Mouse (Mus musculus) midbrain, embryonic 13.5 days (tissue): ENCODE measurements around the gene Ubxn4. TPM values are rescaled to one million over a fixed set of nuclear protein-coding genes. Genes with fewer than 3 reads are reported as not detected.
"Not testable (repeated sequence)": the region's sequence is repeated elsewhere in the genome, so short reads cannot be mapped to it uniquely, and the experiment has no call there.

ENCODE experiments used
- ATAC-seq: fragments of 200-750 bp; cut with Nextera tagmentation; 2 replicates; pipeline ENCODE4 v1.8.0; 2017; ENCODE audit warnings: mild to moderate bottlenecking, moderate TSS enrichment, moderate library complexity
- H3K27ac ChIP-seq: fragments of 300-500 bp; sonication (generic); 2 replicates; pipeline ENCODE4 v1.5.1; 2015; ENCODE audit warnings: inconsistent platforms, mild to moderate bottlenecking, moderate library complexity
- H3K27me3 ChIP-seq: fragments of 300-500 bp; sonication (generic); 2 replicates; pipeline ENCODE4 v1.6.1; 2015; ENCODE audit warnings: mild to moderate bottlenecking, inconsistent platforms
- H3K36me3 ChIP-seq: fragments of 300-500 bp; sonication (generic); 2 replicates; pipeline ENCODE4 v1.6.1; 2015; ENCODE audit warnings: mild to moderate bottlenecking, inconsistent platforms
- H3K4me1 ChIP-seq: fragments of 300-500 bp; sonication (generic); replicated peaks from 2 replicates; pipeline ENCODE4 v1.6.1; 2015; ENCODE audit warnings: inconsistent platforms
- H3K4me2 ChIP-seq: fragments of 300-500 bp; sonication (generic); replicated peaks from 2 replicates; pipeline ENCODE4 v1.6.1; 2015; ENCODE audit warnings: moderate library complexity, mild to moderate bottlenecking, inconsistent platforms
- H3K4me3 ChIP-seq: fragments of 300-500 bp; sonication (generic); replicated peaks from 2 replicates; pipeline ENCODE4 v1.5.1; 2015; ENCODE audit warnings: mild to moderate bottlenecking, inconsistent platforms
- H3K9ac ChIP-seq: fragments of 300-500 bp; sonication (generic); replicated peaks from 2 replicates; pipeline ENCODE4 v1.6.1; 2015; ENCODE audit warnings: mild to moderate bottlenecking, inconsistent platforms
- H3K9me3 ChIP-seq: fragments of 300-500 bp; sonication (generic); 2 replicates; pipeline ENCODE4 v1.6.1; 2016; ENCODE audit warnings: mild to moderate bottlenecking, inconsistent platforms
- WGBS: fragments of 180-500 bp; shearing (Covaris S2); methylation state at CpG from one replicate; pipeline ENCODE4 v1.1.7; 2015; 5-methylcytosine and 5-hydroxymethylcytosine counted together
- microRNA counts: library from miRNA; unstranded; fragments of <30 nt; microRNA quantifications from one replicate; lab custom pipeline; 2016
- microRNA-seq: library from miRNA; unstranded; fragments of <30 nt; microRNA quantifications from one replicate; pipeline ENCODE4, GENCODE M21; 2016
- polyA plus RNA-seq: library from polyadenylated mRNA; unstranded; fragments of >200 nt; fragmentation: Nextera tagmentation; extraction: Ambion mirVana; gene quantifications from 2 replicates; pipeline ENCODE4 v1.2.1, GENCODE M21; 2015

The Ubxn4 gene
- polyA plus RNA-seq, 1 experiment from 2014 or later: 84.6 TPM

- not testable (repeated sequence) for H3K4me1 ChIP-seq, H3K36me3 ChIP-seq, H3K4me3 ChIP-seq, H3K27me3 ChIP-seq, ATAC-seq, H3K4me2 ChIP-seq, H3K9ac ChIP-seq, H3K9me3 ChIP-seq, H3K27ac ChIP-seq
- 87% methylated on average over 6 of the region's 6 CpGs for WGBS
Observed at GRCm38 (mm10) chr1:128319266-128319665, 75.5 kb downstream of the Ubxn4 start.

DNA sequence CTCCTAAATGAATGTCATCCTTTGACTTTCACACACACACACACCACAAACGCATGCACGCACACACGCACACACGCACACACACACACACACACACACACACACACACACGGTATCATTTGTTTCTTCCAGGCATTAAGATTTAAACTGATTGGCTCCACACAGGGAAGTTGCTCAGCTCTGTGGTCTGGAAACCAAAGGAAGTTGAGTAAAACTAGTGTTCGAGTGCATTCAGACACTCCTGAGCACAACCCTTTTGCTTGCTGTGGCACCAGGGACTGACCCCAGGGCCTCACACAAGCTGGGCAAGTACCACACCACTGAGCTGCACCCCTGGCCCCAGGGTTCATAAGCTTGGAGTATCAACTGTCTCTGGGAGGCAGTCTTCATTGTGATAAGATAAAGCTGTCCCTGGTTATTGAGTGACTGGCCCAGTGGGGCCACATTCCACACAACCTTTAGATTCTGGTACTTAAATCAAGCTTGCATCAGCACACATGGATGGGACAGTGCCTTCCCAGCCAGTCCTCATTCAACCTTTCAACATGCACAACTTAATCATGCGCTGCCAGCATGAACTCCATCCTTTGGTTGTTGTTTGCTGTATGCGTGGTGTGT lies 79.4 kb downstream of the Ubxn4 start:
- H3K4me1 ChIP-seq: no peaks in the 10 kb centered on the region
- H3K9me3 ChIP-seq: no peaks in the 10 kb centered on the region
- no peak overlapping the region for H3K9ac ChIP-seq
- no peak overlapping the region for H3K27ac ChIP-seq
- no peaks in the 10 kb centered on the region for H3K27me3 ChIP-seq
- 91% methylated on average over 8 of the region's 8 CpGs for WGBS
- H3K36me3 ChIP-seq: peaks cover 4% of the 10 kb centered on the region; the same call in 1 of the 2 replicates
- no peak for ATAC-seq
- H3K4me3 ChIP-seq: no peak overlapping the region
- no peak overlapping the region for H3K4me2 ChIP-seq

DNA sequence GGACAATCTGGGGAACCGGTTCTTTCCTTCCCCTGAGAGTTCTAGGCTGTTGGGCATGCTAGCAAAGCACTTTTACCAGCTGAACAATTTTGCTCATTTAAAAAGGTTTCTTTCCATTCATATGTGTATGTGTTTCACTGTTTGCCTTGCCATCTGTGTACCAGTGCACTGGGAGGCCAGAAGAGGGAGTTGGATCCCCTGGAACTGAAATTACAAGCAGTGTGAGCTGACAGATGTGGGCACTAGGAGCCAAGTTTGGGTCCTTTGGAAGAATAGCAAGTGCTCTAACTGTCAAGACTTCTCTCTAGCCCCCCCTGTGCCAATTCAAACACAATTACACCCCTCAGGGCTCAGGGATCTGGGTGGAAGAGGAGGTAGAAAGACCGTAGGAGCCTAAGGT lies 81.0 kb downstream of the Ubxn4 start:
- Histone ChIP-seq H3K4me1 (no peaks in the 10 kb centered on the region), H3K36me3 (peaks cover 4% of the 10 kb centered on the region; the same call in 1 of the 2 replicates), H3K4me3 (no peak overlapping the region), H3K9me3 (no peaks in the 10 kb centered on the region), H3K27me3 (no peaks in the 10 kb centered on the region), H3K9ac (no peak overlapping the region), H3K4me2 (no peak overlapping the region), H3K27ac (no peak overlapping the region)
- no peak for ATAC-seq
- 94% methylated on average over 2 of the region's 2 CpGs for WGBS

GRCm38 (mm10) chr1:128327165-128327564 lies 83.4 kb downstream of the Ubxn4 start:
- H3K27ac ChIP-seq: no peak overlapping the region
- no peak overlapping the region for H3K9ac ChIP-seq
- no peaks in the 10 kb centered on the region for H3K4me1 ChIP-seq
- no peak overlapping the region for H3K4me3 ChIP-seq
- WGBS: 97% methylated on average over 1 of the region's 1 CpGs
- no peak overlapping the region for H3K4me2 ChIP-seq
- H3K36me3 ChIP-seq: peaks cover 17% of the 10 kb centered on the region
- H3K27me3 ChIP-seq: no peaks in the 10 kb centered on the region
- no peak for ATAC-seq
- no peaks in the 10 kb centered on the region for H3K9me3 ChIP-seq

DNA sequence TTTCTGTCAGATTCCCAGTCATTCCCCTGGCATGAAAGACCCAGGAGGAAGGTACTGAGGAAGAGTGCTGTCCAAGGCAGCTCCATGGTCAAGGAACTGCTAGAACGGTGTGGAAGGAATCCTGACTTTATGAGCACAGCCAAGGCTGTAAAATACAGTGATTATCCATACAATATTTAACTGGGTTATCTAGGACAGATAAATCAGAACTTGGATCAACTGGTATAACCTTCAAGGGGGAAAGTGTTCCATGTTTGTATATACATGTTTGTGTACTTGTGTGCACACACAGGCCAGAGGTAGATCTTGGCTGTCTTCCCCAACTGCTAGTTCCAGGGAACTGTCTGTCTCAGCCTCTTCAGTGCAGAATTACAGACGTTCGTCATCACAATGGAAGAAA lies 84.5 kb downstream of the Ubxn4 start, which contains the start of gene Lct:
Lct (minus strand) TSS at position 101 of the 400 bp plus-strand sequence.
- ATAC-seq: no peak
- 91% methylated on average over 3 of the region's 3 CpGs for WGBS
- no peaks in the 10 kb centered on the region for H3K4me1 ChIP-seq

More for the DNA sequence above, 84.5 kb downstream of the Ubxn4 start, which contains the start of gene Lct:
- no peaks in the 10 kb centered on the region for H3K27me3 ChIP-seq
- H3K4me3 ChIP-seq: no peak within 1 kb of the TSS
- H3K36me3 ChIP-seq: peaks cover 26% of the 10 kb centered on the region
- no peak within 1 kb of the TSS for H3K9ac ChIP-seq
- no peak within 1 kb of the TSS for H3K4me2 ChIP-seq
- H3K9me3 ChIP-seq: no peaks in the 10 kb centered on the region
- no peak within 1 kb of the TSS for H3K27ac ChIP-seq

MicroRNA genes within 50 kb of the gene (microRNA counts, 519-probe panel; counts per million panel counts)
- microRNA mmu-miR-128 (lab: Ali Mortazavi, UCI): 4,064 counts per million, percentile 76 among the panel's probes with 10 or more counts

Small RNA genes within 50 kb of the gene (microRNA-seq; reads per million reads assigned to microRNA genes)
- 556 reads per million, percentile 73 among the genes with 10 or more reads in this experiment for gene Mir128-1

Other genes starting within 250 kb of the Ubxn4 start
- 6.1 and 6.2 TPM in 2 replicates for gene Zranb3, start 140.9 kb upstream of the Ubxn4 start, polyA plus RNA-seq
- gene R3hdm1, start 140.7 kb upstream of the Ubxn4 start, polyA plus RNA-seq: 108 and 115 TPM in 2 replicates
- gene Lct, start 84.4 kb downstream of the Ubxn4 start, polyA plus RNA-seq: 0.12 and 0.27 TPM in 2 replicates
- 93.8 and 94.1 TPM in 2 replicates for gene Mcm6, start 115.7 kb downstream of the Ubxn4 start, polyA plus RNA-seq
- 136 and 140 TPM in 2 replicates for gene Dars, start 173.4 kb downstream of the Ubxn4 start, polyA plus RNA-seq